Mouse (Mus musculus): ENCODE results near the gene Prss35.

- TF ChIP-seq FLI1 (IDR thresholded peaks at IDR 0.05; ENCODE audit: low read length) (no peak), GATA1 (IDR thresholded peaks at IDR 0.05; ENCODE audit: borderline replicate concordance, low read length) (no peak)
Measured at GRCm38 (mm10) chr9:86720794-86721193, 22.7 kb upstream of the Prss35 start.

All from megakaryocyte, embryonic 14.5 days (primary cell).